Mouse (Mus musculus) frontal cortex, adult (tissue): Measurements from ENCODE around the gene Syne3.

Source experiments
- ATAC-seq: cut with Nextera tagmentation; 2 replicates; pipeline ENCODE4 v1.9.2; 2017; ENCODE audit warnings: mild to moderate bottlenecking, moderate library complexity, mixed read lengths; ENCODE audit not compliant: low TSS enrichment

The Syne3 gene

DNA sequence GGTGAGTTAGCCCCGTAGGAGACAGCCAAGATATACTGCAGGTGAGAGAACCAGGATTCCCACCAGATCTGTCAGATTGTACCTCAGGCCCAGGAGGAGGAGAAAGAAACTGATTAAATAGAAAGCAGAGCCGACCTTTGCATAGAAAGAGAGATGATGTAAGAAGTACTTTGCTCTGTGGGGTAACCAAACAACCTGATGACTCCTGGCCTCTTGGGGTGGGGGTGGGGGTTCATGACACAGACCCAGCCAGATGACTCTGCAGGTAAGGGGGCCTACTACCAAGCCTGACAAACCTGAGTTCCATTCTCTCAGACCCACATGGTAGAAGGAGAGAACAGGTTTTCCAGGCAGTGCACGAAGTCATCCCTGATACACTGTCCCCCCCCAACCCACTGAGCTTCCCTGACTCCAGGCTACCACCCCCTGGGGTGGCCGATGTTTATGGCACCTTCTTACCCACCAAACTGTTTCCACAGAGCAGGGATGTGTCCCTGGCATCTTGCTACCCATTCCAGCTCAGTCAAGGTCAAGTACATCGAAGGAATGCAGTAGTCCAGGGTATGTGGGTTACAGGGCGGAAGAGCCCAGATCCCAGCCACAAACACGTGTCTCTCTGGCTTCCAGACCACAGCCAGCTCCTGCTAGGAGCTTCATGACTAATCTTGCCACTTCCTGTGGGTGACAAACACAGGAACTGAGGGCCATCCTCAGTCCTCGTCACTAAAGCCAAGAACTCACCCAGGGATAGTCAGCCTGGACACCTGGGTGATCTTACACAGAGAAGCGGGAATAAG is 8.9 kb downstream of the Syne3 start:
- no peak for ATAC-seq

DNA sequence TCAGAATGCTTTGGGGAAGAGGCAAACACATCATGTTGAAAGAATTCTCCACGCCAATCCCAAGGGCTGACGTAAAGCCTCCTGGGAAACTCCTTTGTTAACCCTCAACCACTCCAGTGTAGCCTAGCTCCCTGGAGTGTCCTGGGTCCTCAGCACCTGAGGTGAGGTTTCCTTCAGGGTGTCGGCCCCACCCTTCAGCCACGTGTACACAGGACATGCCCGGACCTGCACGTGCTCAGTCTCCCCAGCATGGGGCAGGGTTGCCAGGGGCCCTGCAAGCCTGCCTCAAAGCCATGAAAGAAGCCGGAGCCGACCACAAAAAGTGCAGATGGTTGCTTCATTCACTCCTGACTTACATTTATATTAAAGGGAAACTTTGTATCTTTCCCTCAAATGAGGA is 10.4 kb downstream of the Syne3 start:
- ATAC-seq = no peak

DNA sequence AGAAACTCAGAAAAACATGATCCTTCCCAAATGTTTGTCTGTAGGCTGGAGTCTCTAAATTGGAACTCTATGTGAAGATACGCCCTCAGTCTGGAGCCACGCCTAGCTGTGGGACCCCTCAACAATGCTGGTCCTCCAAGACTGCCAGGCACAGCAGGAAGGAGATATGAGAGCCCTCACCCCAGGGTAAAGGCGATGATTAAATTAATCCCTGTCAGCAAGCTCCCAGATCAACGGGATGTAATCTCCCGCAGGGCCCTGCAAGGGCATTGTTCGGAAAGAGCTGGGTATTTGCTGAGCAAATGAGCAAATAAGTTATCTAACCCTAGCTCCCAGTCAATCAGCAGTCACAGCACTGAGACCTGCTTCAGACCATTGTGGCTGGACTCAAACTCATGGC is 11.1 kb downstream of the Syne3 start:
- no peak for ATAC-seq

DNA sequence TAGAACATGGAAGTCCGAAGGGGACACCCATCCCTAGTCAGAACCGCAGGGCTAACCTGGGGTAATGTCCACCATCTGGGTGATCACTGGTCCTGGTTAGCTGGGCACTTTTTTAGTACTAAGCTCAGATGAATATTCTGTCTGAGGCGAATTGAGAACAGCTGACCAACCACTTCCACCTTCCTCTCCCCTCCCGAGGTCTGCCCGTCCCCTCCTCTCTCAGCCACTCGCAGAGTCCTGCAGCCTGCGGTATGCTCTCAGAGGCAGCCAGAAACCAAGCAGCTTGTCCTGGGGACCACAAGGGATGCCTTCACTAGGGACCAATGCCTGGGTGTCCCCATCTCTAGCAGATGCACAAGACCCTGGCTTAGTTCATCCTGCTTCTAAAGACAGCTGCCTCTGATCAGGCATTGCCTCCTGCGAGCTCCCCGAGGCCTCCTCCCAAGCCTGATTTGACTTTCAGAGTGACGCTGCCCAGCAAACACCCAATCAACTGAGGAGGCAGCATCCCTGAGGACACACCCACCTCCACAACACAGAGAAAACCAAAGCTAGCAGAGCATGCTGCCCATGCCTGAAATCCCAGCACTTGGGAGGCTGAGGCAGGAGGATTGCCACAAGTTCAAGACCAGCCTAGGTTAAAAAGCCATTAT is 11.8 kb downstream of the Syne3 start:
- ATAC-seq = no peak

DNA sequence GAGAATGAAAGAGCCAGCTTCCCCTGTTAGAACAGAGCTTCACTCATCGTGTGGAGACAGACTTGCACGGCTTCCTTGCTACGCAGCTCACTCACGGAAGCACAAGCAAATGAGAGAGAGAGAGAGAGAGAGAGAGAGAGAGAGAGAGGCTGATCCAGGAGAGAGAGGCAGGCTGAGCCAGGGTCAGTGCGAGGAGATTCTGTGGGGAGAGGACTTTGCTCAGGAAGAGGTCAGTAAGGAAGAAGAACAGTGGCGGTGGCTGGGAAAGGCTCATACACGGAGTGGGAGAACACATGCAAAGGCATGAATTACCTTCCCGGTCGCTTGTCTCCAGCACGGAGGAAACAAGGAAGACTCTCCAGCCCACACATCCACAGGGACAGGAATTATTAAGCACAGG is 12.4 kb downstream of the Syne3 start:
- ATAC-seq = no peak

DNA sequence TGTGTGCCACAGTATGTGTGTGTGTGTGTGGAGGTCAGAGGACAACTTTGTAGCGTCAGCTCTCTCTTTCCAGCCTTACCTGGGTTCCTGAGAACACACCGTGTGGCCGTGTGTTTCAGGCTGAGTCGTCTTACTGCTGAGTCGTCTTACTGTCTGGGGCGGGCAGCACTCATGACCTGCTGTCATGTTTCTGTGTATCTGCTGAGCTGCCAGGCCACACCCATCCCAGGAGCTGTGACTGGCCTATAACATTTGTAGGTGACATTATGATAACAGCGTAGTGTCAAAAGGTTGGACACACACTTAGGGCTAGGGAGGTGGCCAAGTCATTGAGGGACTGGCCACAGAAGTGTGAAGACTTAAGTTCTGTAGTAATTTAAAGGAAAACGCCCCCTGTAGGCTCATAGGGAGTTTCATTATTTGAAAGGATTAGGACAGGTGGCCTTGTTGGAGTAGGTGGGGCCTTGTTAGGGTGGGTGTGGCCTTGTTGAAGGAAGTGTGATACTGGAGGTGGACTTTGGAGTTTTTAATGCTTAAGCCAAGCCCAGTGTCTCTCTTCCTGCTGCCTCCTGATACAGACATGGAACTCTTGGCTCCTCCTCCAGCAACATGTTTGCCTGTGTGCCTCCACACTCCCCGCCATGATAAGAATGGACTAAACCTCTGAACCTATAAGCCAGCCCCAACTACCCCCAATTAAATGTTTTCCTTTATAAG is 13.4 kb downstream of the Syne3 start:
- ATAC-seq = no peak

DNA sequence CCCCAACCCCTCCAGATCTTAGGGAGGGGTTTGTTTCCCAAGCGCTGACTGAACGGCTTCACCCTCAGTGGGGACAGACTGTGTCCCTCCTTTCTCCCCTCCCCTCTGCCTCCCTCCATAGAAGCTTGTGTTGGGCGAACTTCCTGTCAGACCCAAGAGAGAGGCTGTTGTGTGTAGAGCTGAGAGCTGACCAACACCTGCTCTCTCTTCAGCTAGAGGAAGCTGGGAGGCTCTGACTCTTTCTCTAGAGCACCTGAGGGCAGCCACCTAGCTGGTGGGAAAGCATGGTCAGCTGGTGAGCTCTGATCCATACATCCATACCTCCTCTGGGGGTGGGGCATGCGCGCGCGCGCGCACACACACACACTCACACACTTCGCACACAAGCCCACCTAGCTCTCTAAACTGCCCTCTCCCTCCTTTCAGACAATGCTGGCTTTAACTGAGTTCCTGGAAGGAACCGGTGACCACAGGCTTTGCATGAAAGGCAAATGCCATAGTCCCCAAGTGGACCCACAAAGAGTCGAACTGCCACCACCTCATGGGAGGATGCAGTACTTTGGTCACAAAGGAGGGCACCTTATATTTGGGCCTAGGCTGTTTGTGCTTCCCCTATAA is 14.2 kb downstream of the Syne3 start:
- ATAC-seq = no peak

DNA sequence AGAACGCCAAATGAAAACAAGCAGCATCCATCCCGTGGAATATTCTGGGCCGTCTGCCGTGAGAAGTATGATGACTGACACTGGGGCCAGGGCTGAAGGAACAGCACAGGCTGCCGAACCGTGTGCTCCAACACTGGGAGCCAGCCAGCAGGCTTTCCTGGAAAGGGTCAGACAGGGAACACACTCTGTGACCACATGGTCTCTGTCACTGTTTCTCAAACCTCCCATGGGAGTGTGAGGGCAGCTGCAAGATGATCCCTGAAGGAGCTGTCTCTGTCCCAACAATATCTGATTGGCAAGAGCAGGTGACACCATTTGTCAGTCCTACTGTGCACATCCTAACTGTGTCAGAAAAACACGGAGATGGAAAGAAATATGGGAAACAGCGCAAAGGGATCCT is 16.8 kb downstream of the Syne3 start:
- no peak for ATAC-seq

DNA sequence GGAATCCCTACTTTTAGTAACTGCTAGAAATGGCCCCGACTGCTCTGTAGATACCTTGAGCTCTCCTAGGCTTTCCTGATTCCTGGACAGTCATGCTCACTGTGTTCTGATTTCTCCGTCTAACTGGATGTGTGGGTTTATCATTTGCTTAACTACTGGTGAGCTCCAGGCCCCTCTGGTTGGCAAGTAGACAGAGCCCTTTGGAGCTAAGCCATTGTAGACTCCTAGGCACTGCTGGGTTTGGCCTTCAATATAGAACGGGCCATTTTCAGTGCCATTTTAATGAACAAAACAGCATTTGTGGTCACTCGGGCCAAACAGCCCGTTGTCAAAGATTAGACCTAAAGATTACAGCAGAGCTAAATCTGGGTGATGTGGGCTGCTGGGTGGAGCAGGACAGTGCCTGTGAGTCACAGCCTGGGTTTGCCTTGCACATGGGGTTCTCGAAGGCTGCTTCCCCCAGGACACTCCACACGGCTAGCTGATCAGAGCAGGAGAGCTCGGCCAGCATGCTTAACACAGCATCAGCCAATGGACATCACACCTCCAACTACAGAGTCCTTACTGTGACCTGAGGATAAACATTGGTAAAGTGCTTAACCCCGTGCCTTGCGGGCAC is 17.4 kb downstream of the Syne3 start:
- ATAC-seq = no peak

DNA sequence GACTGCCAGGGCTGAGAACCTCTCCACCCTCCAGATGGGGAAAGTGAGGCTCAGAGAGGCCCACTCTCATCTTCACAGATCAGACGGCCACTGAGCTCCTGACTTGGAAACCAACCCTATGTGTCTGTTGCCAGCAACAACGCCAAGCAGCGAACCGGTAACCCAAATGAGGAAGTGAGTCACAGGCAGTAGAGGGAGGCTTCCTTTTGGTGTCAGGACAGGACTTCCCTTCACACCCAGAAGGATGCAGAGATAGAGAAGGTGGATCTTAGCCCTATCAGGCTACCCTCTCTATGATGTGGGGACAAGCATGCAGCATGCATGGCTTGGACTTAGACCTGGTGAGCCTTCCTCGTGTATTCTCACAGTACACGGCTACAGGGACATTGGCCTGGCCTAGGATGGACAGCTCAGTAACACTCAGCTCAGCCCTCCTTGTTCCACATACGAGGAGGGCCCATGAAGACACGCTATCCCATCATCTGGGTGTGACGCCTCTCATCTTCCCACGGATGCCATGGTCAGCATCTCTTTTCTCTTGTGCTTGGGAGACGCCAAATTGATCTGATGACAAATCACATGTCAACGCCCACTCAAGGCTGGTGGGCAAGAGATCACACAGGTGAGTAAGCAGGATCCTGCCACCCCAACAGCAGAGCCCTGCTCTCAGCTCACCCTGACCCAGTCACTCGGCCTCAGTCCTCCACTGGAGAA is 18.7 kb downstream of the Syne3 start:
- ATAC-seq = no peak

DNA sequence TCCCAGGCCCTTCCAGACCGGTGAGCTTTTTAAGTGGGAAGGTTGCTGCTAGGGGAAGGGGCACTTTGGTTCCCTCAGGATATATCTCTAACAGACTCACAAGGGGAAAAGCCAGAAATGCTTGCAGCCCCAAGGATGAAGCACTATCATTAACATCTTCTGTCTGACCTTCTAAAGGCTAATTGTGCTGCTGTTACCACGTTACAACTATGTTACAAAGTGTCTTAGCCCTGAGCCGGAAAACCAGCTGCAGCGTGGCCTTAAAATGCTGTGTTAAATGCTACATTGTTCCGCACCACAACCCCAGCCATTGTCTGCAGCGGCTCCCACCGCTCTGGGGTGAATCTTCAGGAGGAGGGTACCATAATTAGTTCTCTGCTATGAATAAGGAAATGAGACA is 21.7 kb downstream of the Syne3 start:
- no peak for ATAC-seq

DNA sequence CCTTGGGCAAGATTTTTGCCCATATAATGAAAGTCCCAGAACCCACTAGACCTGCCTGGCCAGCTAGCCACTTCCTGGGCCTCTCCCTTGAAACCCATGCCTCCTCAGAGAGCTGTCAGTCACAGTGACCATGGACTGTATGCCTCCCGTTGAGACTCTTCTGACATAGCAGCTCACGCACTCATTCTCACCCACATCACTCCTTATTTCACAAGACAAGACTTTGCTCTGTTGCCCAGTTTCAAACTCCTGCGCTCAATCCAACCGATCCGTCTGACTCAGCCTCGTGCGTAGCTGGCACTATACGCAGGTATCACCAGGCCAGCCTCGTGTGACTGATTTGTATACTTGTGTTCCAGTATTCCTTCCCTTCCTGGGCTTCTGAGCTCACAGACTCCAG is 22.8 kb downstream of the Syne3 start:
- peak; percentile 34; the same call in 1 of the 2 replicates for ATAC-seq

DNA sequence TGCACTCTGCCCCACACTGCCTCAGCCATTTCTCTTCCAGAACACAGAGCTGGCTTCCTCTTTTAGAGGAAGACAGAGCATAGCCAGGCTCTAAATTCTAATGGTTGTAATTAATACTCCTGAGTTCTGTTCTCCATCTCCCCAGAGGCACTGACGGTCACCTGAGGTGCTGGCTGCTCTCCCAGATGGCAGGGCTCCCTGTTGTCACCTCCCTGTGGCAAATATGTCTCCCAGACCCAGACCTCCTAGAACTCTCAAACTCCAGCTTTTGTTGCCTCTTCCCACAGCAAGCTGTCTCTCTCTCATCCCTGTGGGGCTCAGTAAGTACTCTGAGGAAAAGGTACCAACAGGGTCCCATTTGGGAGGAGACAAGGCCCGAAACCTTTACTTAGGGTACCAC is 23.6 kb downstream of the Syne3 start:
- no peak for ATAC-seq

DNA sequence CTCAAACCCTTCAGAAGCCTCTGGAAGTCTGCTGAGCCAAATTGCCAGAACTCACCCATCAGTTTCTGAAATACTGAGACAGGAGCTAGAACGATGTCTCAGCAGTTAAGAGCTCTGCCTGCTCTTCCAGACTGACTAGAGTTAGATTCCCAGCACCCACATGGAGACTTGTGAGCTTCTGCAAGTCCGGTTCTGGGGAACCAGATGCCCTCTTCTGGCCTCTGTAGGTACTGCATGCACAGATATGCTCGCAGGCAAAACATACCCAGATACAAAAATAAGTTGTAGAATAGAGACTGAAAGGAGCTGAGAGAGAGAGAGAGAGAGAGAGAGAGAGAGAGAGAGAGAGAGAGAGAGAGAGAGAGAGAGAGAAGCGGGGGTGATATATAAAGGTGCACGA is 24.5 kb downstream of the Syne3 start:
- ATAC-seq = no peak

DNA sequence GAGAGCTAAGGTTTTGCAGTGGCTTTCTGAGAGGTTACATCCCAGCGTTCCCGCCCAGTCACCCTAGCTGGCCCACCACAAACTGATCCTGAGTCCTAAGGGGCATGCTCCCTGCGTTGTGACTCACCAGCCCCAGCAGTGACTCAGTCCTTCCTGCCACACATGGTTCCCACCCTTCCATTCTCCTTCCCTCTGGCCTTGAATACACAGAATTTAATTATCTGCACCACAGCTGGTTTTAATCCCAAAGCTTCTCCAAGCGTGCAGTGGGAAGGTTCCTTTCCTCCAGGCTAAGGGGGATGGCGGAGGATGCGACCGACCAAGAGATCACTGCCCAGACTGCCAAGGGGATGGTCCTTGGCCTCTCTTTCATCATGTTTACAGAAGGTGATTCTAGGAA is 26.1 kb downstream of the Syne3 start:
- ATAC-seq = no peak

DNA sequence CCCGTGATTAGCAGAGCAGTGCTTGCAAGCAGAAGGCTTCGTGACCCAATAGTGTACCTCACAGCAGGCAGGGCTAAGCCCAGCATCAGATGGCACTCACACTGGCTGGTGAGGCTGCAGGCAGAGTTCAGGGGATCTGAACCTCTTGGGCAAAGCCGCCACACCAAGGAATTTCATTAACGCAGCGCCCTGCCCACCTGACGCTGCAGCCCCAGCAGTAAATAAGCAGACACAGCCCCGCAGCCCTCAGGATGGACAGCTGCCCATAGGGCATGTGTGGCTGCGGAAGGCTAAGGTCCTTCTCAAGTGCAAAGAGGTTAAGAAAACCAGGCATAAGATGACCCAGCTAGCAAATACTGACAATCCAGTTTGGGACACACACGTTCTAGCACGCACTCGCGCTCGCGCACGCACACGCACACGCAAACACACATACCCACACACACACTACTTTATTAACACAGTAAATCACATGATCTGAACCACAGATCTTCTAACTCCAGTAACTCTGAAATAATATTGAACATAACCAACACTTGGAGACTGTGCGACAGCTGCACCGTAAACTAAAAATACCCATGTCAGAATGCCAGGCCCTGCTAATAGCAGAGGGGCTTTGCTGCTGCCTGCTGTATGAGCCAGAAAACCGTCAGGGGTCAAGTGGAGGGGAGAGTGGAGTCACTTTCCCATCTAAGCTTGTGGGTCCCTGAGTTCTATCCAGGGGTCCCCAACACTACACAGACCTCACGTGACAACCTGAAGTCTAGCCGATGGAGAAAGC is 30.5 kb downstream of the Syne3 start:
- ATAC-seq = no peak

DNA sequence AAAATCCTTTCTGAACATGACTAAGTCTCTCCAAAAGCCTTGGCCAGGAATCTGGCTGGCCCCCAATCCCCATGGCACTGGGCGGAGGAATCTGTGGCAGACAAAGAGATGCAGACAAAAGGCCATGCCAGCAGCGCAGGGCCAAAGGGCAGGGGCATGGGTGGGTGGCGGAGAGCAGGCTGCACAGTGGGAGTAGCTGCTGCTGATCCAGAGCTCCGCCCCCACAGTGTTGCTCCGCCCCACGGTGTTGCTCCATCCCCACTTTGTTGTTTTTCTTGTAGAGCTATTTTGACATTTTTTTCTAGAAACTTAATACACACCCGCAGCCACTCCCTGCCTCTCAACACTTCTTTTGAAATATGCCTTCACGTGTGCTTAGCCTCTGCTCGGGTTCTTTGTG is 31.2 kb downstream of the Syne3 start:
- ATAC-seq = no peak; the same call in 1 of the 2 replicates

DNA sequence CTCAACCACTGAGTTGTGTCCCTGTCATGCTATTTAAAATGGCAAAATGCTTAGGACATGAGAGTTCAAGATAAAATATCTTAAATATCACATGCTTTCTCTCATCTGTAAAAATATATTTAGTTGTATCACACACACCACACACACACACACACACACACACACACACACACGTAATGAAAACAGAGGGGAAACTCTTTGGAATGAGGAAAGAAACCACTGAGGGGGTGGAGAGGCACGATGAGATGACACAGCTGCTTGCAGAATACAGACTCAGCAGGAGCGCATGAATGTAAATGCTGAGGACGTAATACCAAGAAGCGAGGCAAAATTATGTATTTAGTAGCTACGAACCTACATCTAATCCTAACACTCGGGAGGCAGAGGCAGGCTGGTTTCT is 32.7 kb downstream of the Syne3 start:
- ATAC-seq = no peak

DNA sequence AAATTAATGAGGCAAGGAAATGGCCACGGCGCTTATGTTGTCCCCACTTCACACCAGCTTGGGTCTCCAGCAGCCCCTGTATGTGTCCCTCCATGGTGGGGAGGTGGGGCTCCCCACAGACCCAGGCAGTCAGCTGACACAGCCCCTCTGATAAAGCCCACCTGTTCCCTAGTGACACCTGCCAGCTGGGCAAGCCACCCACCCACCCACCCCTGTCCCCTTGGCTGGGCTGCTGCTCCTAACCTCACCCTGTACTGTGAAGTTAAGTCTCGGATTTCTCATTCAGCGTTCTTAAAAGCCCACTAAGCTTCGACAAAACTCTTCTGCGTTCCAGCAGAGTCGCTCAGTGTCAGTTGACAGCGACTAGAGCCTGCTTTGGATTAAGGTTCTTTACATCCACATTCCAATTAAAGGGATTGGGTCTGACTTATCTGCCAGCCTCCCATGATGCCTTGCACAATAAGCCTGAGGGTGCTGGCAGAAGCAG is 33.2 kb downstream of the Syne3 start:
- no peak for ATAC-seq

DNA sequence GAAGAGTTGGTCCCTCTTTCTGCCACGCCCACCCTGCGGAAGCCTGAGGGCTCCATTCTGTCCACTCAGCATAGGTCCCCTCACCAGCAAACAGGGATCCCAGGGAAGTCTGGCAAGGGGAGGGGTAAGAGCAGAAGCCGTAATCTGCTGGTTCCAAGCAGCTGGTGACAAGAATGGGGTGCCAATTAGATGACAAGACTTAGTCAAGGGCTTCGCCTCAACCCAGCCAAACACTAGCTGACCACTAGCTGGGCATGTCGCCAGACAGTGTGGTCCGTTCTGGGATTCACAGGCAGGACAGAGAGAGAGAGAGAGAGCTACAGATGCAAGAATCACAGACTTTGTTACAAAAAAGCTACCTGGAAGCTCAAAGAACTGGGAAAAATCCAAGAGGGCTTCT is 36.7 kb downstream of the Syne3 start:
- no peak for ATAC-seq

DNA sequence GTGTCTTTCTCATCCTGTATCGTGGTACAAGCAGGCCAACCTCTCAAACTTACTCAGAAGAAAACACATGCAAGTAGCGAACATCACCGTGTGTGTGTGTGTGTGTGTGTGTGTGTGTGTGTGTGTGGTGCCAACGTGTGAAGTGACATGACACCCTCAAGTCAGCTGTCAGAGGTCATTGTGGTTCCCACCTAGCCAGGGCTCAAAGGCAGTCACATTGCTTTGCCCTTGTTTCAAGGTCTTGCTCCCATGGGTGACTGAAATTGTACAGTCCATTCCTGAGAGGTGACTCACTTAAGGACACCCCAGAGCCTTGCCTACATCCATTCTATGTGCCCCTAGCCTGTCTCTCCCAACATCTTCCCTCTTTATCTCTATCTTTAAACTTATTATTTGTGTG is 40.0 kb downstream of the Syne3 start:
- no peak for ATAC-seq
